Mouse (Mus musculus) hindbrain, embryonic 12.5 days (tissue): Measurements from ENCODE around the gene Zfp961. TPM values are rescaled to one million over a fixed set of nuclear protein-coding genes. Genes with fewer than 3 reads are reported as not detected.
"Not testable (repeated sequence)": the region's sequence is repeated elsewhere in the genome, so short reads cannot be mapped to it uniquely, and the experiment has no call there.

Source experiments
- ATAC-seq: fragments of 200-750 bp; cut with Nextera tagmentation; 2 replicates; pipeline ENCODE4 v1.8.0; 2017; ENCODE audit warnings: moderate TSS enrichment; ENCODE audit not compliant: low FRiP score
- H3K27ac ChIP-seq: fragments of 300-500 bp; sonication (generic); 2 replicates; pipeline ENCODE4 v1.5.1; 2016; ENCODE audit warnings: mild to moderate bottlenecking
- H3K27me3 ChIP-seq: fragments of 300-500 bp; sonication (generic); 2 replicates; pipeline ENCODE4 v1.6.1; 2016; ENCODE audit warnings: mild to moderate bottlenecking
- H3K36me3 ChIP-seq: fragments of 300-500 bp; sonication (generic); 2 replicates; pipeline ENCODE4 v1.6.1; 2016; ENCODE audit warnings: mild to moderate bottlenecking
- H3K4me1 ChIP-seq: fragments of 300-500 bp; sonication (generic); 2 replicates; pipeline ENCODE4 v1.6.1; 2016
- H3K4me2 ChIP-seq: fragments of 300-500 bp; sonication (generic); replicated peaks from 2 replicates; pipeline ENCODE4 v1.6.1; 2016; ENCODE audit warnings: mild to moderate bottlenecking
- H3K4me3 ChIP-seq: fragments of 300-500 bp; sonication (generic); 2 replicates; pipeline ENCODE4 v1.5.1; 2016; ENCODE audit warnings: mild to moderate bottlenecking
- H3K9ac ChIP-seq: fragments of 300-500 bp; sonication (generic); 2 replicates; pipeline ENCODE4 v1.6.1; 2016; ENCODE audit warnings: mild to moderate bottlenecking, moderate library complexity
- H3K9me3 ChIP-seq: fragments of 300-500 bp; sonication (generic); replicated peaks from 2 replicates; pipeline ENCODE4 v1.6.1; 2016; ENCODE audit warnings: mild to moderate bottlenecking
- WGBS: fragments of 180-500 bp; shearing (Covaris S2); methylation state at CpG from one replicate; pipeline ENCODE4 v1.1.7; 2016; 5-methylcytosine and 5-hydroxymethylcytosine counted together
- polyA plus RNA-seq: library from polyadenylated mRNA; unstranded; fragments of >200 nt; fragmentation: Nextera tagmentation; extraction: Ambion mirVana; gene quantifications from 2 replicates; pipeline ENCODE4 v1.2.1, GENCODE M21; 2016

Zfp961 gene
- polyA plus RNA-seq, 1 experiment from 2014 or later, result 17.5 TPM

- H3K4me1 ChIP-seq, result no peaks in the 10 kb centered on the region
- peaks cover 5% of the 10 kb centered on the region; the same call in 1 of the 2 replicates for H3K9me3 ChIP-seq
- no peaks in the 10 kb centered on the region for H3K36me3 ChIP-seq
- no peaks in the 10 kb centered on the region for H3K27me3 ChIP-seq
- no peak for ATAC-seq
- H3K4me2 ChIP-seq, result no peak overlapping the region
- no peak overlapping the region for H3K9ac ChIP-seq
- H3K4me3 ChIP-seq, result no peak overlapping the region
- H3K27ac ChIP-seq, result no peak overlapping the region
Measured at GRCm38 (mm10) chr8:72002942-72003341, 52.1 kb downstream of the Zfp961 start.

- WGBS, result 85% methylated on average over 3 of the region's 3 CpGs
- H3K9me3 ChIP-seq, result peaks cover 5% of the 10 kb centered on the region; the same call in 1 of the 2 replicates
- H3K36me3 ChIP-seq, result no peaks in the 10 kb centered on the region
- H3K4me2 ChIP-seq, result no peak overlapping the region
- H3K27ac ChIP-seq, result no peak overlapping the region
- ATAC-seq, result no peak
- H3K4me1 ChIP-seq, result no peaks in the 10 kb centered on the region
- no peak overlapping the region for H3K4me3 ChIP-seq
- no peak overlapping the region for H3K9ac ChIP-seq
- no peaks in the 10 kb centered on the region for H3K27me3 ChIP-seq
Measured at GRCm38 (mm10) chr8:72005912-72006311, 55.1 kb downstream of the Zfp961 start.

- no peak overlapping the region for H3K4me3 ChIP-seq
- H3K27ac ChIP-seq, result no peak overlapping the region
- H3K36me3 ChIP-seq, result no peaks in the 10 kb centered on the region
- ATAC-seq, result no peak
- no peaks in the 10 kb centered on the region for H3K4me1 ChIP-seq
- H3K27me3 ChIP-seq, result no peaks in the 10 kb centered on the region
- WGBS, result 77% methylated on average over 1 of the region's 1 CpGs
- no peak overlapping the region for H3K4me2 ChIP-seq
- no peak overlapping the region for H3K9ac ChIP-seq
- peaks cover 5% of the 10 kb centered on the region; the same call in 1 of the 2 replicates for H3K9me3 ChIP-seq
Measured at GRCm38 (mm10) chr8:72006763-72007162, 55.9 kb downstream of the Zfp961 start.

DNA sequence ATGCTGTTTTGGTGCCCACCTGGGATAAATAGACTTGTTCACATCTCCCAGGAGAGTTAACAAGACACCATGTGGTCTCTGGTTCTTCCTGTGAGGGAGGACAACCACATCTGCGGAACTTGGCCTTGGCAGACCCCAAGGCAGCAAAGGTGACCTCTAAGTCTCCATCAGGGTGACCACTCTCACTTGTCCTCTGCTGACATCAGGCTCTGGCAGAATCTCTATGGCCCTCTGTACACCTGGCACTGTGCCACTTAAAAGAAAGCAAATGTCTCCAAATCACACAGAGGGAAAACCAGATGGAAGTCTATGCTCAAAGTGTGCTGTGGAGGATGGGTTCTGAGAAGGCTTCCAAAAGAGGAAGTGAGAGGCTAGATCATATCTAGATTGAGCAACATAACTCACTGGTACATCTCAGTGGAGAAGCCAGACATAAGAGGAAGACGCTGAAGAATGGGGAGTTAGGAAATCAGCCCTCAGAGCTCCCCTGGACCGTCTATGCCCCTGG lies 57.4 kb downstream of the Zfp961 start:
- H3K4me3 ChIP-seq, result no peak overlapping the region
- no peak for ATAC-seq
- peaks cover 5% of the 10 kb centered on the region; the same call in 1 of the 2 replicates for H3K9me3 ChIP-seq
- H3K9ac ChIP-seq, result no peak overlapping the region
- H3K36me3 ChIP-seq, result no peaks in the 10 kb centered on the region
- H3K27me3 ChIP-seq, result no peaks in the 10 kb centered on the region
- H3K27ac ChIP-seq, result no peak overlapping the region
- H3K4me1 ChIP-seq, result no peaks in the 10 kb centered on the region
- H3K4me2 ChIP-seq, result no peak overlapping the region
- 73% methylated on average over 3 of the region's 3 CpGs for WGBS

- Histone ChIP-seq H3K27me3 (no peaks in the 10 kb centered on the region), H3K36me3 (no peaks in the 10 kb centered on the region), H3K27ac (no peak within 1 kb of the TSS), H3K4me1 (no peaks in the 10 kb centered on the region), H3K4me3 (no peak within 1 kb of the TSS), H3K9me3 (peaks cover 5% of the 10 kb centered on the region; the same call in 1 of the 2 replicates), H3K4me2 (no peak within 1 kb of the TSS), H3K9ac (no peak within 1 kb of the TSS)
- no peak for ATAC-seq
- 70% methylated on average over 3 of the region's 3 CpGs for WGBS
Measured at GRCm38 (mm10) chr8:72009473-72009872, 58.6 kb downstream of the Zfp961 start, which contains the start of gene Cyp4f18. Gene Cyp4f18 (minus strand): TSS chr8:72009626.

GRCm38 (mm10) chr8:72013506-72014228 lies 62.8 kb downstream of the Zfp961 start:
- not testable (repeated sequence) for H3K4me3 ChIP-seq, H3K27ac ChIP-seq, H3K36me3 ChIP-seq, H3K9me3 ChIP-seq, H3K9ac ChIP-seq, H3K4me1 ChIP-seq, H3K4me2 ChIP-seq, ATAC-seq, H3K27me3 ChIP-seq
- 73% methylated on average over 6 of the region's 6 CpGs for WGBS

DNA sequence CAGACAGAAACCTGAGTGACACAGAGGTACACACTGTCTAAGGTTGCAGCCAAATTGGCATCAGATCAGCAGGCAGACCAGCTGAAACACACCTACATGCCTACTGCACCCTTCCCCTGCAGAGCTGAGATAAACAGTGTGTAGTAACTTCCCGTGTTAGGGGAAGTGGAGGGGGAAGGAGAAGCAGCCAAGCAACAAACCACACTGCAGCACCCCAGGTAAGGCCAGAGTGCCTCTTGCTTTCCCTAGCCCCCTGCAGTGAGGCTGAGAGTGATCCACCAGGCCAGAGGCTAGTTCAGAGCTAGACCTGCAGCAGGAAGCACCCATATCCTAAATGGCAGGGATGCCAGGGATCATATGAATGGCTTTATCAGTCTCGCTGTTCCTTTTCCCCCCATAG lies 66.5 kb downstream of the Zfp961 start:
- H3K9ac ChIP-seq, H3K36me3 ChIP-seq, H3K27ac ChIP-seq, ATAC-seq, H3K4me1 ChIP-seq, H3K4me2 ChIP-seq, H3K27me3 ChIP-seq, H3K4me3 ChIP-seq, H3K9me3 ChIP-seq: not testable (repeated sequence)
- 77% methylated on average over 2 of the region's 2 CpGs for WGBS

GRCm38 (mm10) chr8:72018141-72018540 lies 67.3 kb downstream of the Zfp961 start:
- Histone ChIP-seq H3K9me3 (no peaks in the 10 kb centered on the region), H3K4me2 (no peak overlapping the region), H3K27me3 (no peaks in the 10 kb centered on the region), H3K4me3 (no peak overlapping the region), H3K4me1 (no peaks in the 10 kb centered on the region), H3K36me3 (no peaks in the 10 kb centered on the region), H3K27ac (no peak overlapping the region), H3K9ac (no peak overlapping the region)
- 83% methylated on average over 2 of the region's 2 CpGs for WGBS
- no peak for ATAC-seq

GRCm38 (mm10) chr8:72019022-72019421 lies 68.2 kb downstream of the Zfp961 start:
- H3K9me3 ChIP-seq, H3K36me3 ChIP-seq, H3K4me1 ChIP-seq, H3K4me3 ChIP-seq, H3K27me3 ChIP-seq, H3K9ac ChIP-seq, ATAC-seq, H3K4me2 ChIP-seq, H3K27ac ChIP-seq: not testable (repeated sequence)
- 81% methylated on average over 1 of the region's 1 CpGs for WGBS

- Histone ChIP-seq H3K27ac (no peak overlapping the region), H3K4me3 (no peak overlapping the region), H3K9me3 (no peaks in the 10 kb centered on the region), H3K4me2 (no peak overlapping the region), H3K4me1 (no peaks in the 10 kb centered on the region), H3K36me3 (no peaks in the 10 kb centered on the region), H3K27me3 (no peaks in the 10 kb centered on the region), H3K9ac (no peak overlapping the region)
- no peak for ATAC-seq
- 62% methylated on average over 2 of the region's 2 CpGs for WGBS
Measured at GRCm38 (mm10) chr8:72019816-72020215, 69.0 kb downstream of the Zfp961 start.

DNA sequence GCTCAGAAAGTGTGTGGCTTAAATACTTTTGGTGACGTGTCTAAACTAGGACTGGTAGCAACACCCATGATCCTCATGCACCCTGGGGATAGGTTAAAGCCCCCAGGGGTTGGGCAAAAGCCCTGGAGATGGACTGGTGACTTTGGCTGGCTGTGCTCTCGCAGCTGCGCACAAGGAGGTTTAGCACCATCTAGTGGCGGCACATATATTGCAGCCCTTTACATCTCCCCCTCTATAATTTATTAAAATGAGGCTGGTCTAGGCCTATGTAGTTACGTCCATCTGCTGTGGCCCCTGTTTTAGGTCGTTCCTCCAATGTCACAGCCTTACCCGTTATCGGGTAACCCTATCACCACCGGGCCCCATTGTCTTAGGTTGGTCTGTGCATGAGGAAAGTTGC lies 74.0 kb downstream of the Zfp961 start:
- not testable (repeated sequence) for ATAC-seq, H3K4me3 ChIP-seq, H3K4me2 ChIP-seq, H3K9me3 ChIP-seq, H3K4me1 ChIP-seq, H3K9ac ChIP-seq, H3K36me3 ChIP-seq, H3K27ac ChIP-seq, H3K27me3 ChIP-seq
- 12% methylated on average over 5 of the region's 9 CpGs for WGBS

- not testable (repeated sequence) for H3K27me3 ChIP-seq, H3K27ac ChIP-seq, H3K36me3 ChIP-seq, ATAC-seq, H3K9ac ChIP-seq, H3K9me3 ChIP-seq, H3K4me2 ChIP-seq, H3K4me3 ChIP-seq, H3K4me1 ChIP-seq
- WGBS, result 40% methylated on average over 4 of the region's 4 CpGs
Measured at GRCm38 (mm10) chr8:72032926-72033325, 82.1 kb downstream of the Zfp961 start.

DNA sequence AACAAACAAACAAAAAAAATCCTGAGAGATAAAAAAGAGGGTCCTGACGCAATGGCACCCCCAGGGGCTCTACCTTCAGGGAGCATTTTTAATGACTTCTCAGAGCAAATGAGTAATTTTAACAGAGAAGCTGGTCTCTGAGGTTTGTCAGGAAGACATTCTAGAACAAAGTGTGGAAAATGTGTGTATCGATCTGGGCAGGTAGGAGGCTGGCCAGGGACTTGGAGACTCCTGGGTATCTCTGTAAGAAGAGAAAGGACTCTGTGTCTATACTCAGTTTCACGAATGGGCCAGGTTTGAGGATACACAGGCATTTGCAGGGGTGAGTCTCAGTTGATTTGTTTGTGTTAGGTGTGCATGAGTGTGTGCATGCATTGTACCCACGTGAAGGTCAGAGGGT lies 90.1 kb downstream of the Zfp961 start, which contains the start of gene Olfr372:
TSS of gene Olfr372 (plus strand) at position 301 of the 400 bp plus-strand sequence.
- 81% methylated on average over 4 of the region's 4 CpGs for WGBS

More for the DNA sequence above, 90.1 kb downstream of the Zfp961 start, which contains the start of gene Olfr372:
- H3K36me3 ChIP-seq, H3K9ac ChIP-seq, H3K4me3 ChIP-seq, H3K9me3 ChIP-seq, H3K4me2 ChIP-seq, H3K27me3 ChIP-seq, ATAC-seq, H3K4me1 ChIP-seq, H3K27ac ChIP-seq: not testable (repeated sequence)
